Mouse (Mus musculus): ENCODE data around the gene Abhd14a.

Abhd14a gene

DNA sequence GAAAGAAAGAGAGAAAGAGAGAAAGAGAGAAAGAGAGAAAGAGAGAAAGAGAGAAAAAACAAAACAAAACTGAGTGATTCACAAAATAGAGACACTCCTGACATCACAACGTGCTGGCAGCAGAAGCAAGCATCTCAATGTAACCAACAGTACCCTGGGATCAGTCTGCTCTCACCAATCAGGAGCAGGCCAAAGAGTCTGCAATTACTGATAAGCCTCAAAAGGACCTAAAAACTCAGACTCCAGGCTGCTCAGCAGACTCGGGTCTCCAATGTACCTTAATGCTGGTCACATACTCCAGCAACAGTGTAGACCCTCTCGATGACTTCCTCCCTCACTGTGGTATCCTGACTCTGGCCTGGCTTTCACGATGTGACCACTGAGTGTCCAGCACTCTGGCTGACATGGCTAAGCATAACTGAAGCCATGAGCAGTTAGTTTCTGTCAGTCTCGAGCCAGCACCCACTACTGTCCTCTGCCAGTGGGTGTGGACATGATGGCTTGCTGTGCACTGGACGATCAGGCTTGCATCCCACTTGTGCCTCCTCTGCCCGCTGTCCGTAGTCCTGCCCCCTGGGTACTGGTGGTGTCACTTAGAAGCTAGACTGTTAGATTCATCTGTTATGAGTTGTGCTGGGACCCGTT is 48.7 kb downstream of the Abhd14a start:
- in situ Hi-C loops (cut with MboI; ENCODE audit: low pct_unique_long_range_greater_than_20kb in 1 of 2, low sequenced_read_pairs in 2 of 2, unreplicated experiment in 1 of 2) = no loop called here

DNA sequence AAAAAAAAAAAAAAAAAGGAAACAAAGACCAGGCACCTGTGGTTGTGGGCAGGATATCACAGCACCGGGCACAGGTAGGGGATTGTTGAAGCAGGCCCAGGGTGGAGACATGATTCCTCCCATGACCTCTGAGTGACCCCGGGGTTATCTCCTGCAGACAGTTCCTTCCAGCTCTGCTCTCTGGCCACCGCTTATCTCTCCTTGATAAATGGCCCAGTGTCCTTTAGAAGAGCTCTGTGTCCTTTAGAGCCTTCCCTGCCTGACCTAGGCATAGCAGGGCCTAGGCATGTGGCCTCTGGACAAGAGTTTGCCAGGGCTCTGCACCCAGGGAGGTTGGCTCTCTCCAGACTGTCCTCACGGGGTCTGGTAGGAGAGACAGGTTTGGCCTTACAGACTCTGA is 49.7 kb downstream of the Abhd14a start:
- in situ Hi-C loops (cut with MboI; ENCODE audit: low pct_unique_long_range_greater_than_20kb in 1 of 2, low sequenced_read_pairs in 2 of 2, unreplicated experiment in 1 of 2) = no loop called here

DNA sequence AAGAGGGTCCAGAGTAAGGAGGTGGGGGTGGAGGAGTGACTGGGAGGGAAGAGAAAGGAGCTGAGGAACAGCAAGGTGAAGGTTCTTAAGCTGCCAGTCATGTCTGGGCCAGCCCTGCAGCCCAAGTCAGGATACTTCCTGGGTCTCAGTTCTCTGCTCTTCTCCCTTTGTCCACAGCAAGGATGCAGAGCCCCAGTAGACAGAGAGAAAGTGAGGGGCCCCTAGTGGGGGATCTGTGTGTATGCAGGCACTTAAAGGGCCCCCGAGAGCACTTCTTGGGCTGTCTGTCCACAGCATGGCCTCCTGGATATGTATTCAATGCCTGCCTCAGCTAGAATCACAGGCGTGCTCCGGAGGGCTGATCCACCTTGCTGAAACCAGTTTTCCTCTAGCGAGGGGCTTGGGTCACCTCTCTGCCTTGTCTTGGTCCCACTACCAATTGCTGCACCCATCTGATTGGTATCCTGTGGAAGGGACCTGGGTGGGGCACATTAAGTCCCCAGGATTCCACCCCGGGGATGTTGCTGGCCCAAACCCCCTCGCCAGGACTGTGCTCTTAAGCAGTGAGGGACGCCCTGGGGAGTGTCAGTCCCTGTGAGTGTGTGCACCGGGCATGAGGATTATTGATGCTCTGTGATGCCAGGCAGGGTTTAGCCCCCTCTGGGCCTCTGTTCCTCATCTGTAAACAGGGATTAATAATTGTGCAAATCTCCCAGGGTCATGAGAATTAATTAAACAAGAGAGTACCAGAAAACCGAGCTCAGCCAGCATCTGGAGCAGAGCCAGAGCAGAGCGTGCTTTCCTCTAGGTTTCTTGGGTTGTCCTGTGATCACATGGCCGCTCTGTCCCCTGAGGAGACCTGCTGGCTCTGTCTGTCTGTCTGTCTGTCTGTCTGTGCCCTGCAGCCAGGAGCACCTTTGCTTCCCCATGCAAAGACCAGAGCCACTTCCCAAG is 52.6 kb downstream of the Abhd14a start:
- in situ Hi-C loops (cut with MboI; ENCODE audit: low pct_unique_long_range_greater_than_20kb in 1 of 2, low sequenced_read_pairs in 2 of 2, unreplicated experiment in 1 of 2) = no loop called here

DNA sequence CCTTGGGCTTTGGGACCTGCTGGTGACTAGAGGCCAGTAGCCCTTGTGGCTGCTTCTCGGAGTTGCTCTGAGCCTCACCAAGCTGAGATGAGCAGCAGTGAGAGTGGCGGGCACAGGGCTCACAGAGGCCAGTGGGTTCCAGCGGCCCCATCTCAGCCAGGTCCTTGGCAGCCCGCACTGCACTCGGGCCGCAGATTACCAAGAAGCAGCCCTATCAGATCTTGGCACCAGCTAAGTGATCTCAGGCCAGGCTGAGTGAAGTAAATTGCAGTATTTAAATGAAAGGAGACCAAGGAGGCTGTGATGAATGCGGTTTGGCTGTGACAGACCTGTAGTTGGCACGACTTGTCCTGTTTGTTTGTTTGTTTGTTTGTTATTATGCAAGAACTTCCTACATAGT is 53.9 kb downstream of the Abhd14a start:
- in situ Hi-C loops (cut with MboI; ENCODE audit: low pct_unique_long_range_greater_than_20kb in 1 of 2, low sequenced_read_pairs in 2 of 2, unreplicated experiment in 1 of 2) = no loop called here

DNA sequence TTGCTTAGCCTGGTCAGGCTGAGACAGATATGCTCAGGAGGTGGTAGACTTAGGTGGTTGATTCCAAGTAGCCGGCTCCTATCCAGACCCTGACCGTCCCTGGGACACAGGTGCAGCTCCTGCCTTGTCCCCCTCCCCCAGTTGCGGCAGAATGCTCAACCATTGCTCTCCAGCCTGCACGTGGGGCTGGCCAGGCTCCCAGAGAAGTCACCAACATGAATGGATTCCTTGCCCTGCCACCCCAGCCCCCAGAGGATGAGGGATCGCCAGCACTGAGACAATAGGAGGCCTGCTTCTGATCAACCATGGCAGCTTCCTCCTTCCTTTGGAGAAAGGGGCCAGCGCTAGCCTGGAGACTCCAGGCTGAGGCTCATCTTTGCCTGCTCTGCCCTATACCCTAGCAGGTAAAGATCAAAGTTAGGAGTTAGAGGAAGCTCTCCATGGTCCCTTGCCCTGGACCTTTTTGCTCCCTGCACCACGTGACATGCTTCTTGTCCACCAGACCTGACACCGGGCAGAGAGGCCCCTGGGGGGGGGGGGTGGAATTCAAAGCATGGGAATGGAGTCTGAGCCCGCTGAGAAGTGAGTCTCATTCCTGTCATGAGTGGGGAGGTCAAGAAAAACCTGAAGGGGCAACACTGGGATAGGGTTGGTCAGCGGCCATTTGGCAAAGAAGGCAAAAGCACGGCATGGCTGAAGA is 54.5 kb downstream of the Abhd14a start:
- in situ Hi-C loops (cut with MboI; ENCODE audit: low pct_unique_long_range_greater_than_20kb in 1 of 2, low sequenced_read_pairs in 2 of 2, unreplicated experiment in 1 of 2) = no loop called here

All from mouse embryonic stem cell (cell line).